Mouse (Mus musculus) brain, embryonic 14.5 days (tissue): ENCODE data around the gene 1700020D05Rik. TPM values are rescaled to one million over a fixed set of nuclear protein-coding genes. Genes with fewer than 3 reads are reported as not detected.
A peak's percentile ranks its signal among the peaks of the same experiment; 100 is the strongest.
"Not testable (repeated sequence)": the region's sequence is repeated elsewhere in the genome, so short reads cannot be mapped to it uniquely, and the experiment has no call there.

Source experiments
- DNase-seq: peaks from one replicate; pipeline ENCODE4 v3.0.0-alpha.2; 2011; ENCODE audit warnings: low read depth
- CTCF ChIP-seq: fragments of 200-500 bp; IDR thresholded peaks from 2 replicates; pipeline ENCODE4 v1.5.1; 2012; ENCODE audit warnings: inconsistent platforms, mild to moderate bottlenecking, moderate library complexity, borderline replicate concordance; ENCODE audit not compliant: insufficient read depth, insufficient read length; ENCODE audit errors: extremely low read depth
- POLR2A ChIP-seq: fragments of 200-500 bp; IDR thresholded peaks from 2 replicates; pipeline ENCODE4 v1.6.1; 2012; ENCODE audit warnings: mild to moderate bottlenecking, inconsistent platforms, borderline replicate concordance; ENCODE audit not compliant: poor library complexity, insufficient read depth, insufficient read length, severe bottlenecking; ENCODE audit errors: extremely low read depth
- polyA plus RNA-seq: library from polyadenylated mRNA; depleted of rRNA; stranded (reverse); fragments of >200 nt; gene quantifications from 2 replicates; pipeline ENCODE4 v1.2.3, GENCODE M21; 2012

The 1700020D05Rik gene
- polyA plus RNA-seq, 1 experiment, result 4.7 TPM

DNA sequence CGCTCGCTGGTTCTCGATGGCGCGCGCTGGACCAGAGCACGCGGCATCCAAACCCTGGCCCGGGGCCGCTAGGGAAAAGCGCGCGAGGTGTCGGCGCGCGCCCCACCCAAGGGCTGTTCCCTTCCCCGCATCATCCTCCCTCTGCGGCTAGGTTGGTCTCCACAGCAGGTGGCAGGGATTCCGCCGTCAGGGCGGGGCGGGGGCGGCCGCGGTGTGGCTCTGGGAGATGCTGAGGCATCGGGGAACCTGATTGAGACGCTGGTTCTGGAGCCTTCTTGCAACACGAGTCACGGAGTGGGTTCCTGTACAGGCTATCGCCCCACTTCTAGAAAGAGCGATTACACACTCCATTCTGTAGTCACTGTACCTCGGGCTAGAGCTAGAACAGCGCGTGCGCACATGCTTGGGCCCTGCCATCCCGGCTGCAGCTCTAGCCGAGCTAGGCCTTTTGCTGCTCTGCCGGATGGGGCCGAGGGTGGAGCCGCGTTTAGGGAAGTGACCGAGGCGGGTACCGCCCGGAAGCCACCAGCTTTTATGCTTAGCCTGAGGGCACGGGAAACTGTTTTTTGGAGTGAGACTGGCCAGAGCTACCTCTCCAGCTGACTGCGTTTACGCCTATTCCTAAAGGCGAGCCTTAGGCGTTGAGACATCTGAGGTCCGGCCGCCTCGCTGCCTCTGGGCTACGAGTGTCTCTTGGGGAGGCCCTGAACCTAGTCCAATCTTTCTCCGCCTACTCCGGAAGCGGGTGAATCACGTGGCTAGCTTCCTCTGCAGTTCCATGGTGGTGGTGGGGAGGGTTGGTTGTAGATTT is 12.5 kb downstream of the 1700020D05Rik start:
- DNase-seq, result peak; percentile 87
- TF ChIP-seq POLR2A (no peak), CTCF (no peak)

DNA sequence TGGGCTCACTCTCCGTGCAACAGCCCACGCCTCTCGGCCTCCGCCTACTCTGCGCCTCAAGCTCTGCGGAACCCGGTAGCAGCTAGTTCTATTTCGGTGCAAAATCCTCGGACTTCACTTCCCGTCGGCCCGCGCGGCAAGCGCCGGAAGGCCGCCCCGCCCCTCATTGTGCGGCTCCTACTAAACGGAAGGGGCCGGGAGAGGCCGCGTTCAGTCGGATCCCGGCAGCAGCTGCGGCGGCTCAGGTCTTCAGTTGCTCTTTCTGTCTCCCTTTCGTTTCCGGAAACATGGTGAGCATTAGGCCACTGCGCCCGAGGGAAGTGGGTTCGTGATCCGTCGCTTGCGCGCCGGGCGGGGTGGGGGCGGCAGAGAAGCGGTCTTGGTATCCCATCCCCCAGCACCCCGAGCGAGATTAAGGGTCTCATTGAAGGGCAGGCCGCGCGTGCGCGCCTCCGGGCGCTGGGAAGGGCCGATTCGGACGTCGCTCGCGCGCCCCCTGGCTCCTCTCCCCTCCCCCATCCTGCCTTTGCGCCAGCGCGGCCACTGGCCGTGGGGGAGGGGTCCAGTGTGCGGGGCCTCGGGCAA is 13.2 kb downstream of the 1700020D05Rik start, which contains the start of gene Cfl1:
Gene Cfl1, plus strand, starts transcription at position 143 of the 585 bp plus-strand sequence.
- peak; percentile 99 for DNase-seq
- TF ChIP-seq CTCF (no peak), POLR2A (peak; percentile 89)

DNA sequence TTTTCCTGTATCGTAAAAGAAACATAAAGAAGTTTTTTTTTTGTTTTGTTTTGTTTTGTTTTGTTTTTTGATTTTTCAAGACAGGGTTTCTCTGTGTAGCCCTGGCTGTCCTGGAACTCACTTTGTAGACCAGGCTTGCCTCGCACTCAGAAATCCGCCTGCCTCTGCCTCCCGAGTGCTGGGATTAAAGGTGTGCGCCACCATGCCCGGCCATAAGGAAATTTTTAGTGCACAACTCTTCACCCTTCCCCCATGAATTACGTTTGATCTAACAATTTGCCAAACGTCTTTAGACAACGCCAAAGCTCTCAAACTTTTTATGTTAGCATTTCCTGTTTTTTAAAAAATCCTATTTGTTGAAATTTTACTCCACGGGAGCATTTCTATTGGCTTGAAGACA is 13.9 kb downstream of the 1700020D05Rik start:
- not testable (repeated sequence) for DNase-seq

DNA sequence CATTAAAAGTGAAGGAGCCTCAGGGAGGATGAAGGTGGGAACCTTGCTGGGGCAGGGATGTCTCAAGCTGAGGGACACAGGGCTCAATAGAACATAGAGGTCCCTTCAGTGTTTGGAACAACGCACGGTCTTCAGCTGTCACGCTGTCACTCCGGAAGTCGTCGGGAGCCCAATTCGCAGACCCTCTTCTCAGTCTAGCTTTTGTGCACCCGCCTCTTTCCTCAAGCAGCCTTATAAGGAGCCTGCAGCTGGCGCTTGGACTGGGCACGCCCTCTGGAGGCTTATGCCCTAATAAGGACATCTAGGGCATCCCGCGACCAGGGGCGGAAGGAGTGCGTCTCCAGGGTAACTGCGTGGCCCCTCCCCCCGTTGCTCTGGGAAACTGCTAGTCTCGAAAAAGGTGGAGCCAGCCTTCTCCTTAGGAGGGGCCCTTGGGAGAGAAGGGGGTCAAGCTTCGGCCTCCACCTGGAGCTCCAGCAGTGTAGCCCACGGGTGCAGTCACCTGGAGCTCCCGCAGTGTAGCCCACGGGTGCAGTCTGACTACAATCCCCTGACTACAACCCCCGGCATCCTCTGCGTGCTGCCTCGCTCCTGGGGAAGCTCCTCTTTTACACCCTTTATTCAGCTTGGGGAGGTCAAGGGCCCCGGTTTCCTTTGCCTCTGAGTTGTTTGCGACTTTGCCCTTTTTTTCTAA is 14.6 kb downstream of the 1700020D05Rik start:
- peak; percentile 12; the same call in 1 of the 2 replicates for TF ChIP-seq CTCF
- peak; percentile 45; the same call in 1 of the 2 replicates for TF ChIP-seq POLR2A
- peak; percentile 98 for DNase-seq

DNA sequence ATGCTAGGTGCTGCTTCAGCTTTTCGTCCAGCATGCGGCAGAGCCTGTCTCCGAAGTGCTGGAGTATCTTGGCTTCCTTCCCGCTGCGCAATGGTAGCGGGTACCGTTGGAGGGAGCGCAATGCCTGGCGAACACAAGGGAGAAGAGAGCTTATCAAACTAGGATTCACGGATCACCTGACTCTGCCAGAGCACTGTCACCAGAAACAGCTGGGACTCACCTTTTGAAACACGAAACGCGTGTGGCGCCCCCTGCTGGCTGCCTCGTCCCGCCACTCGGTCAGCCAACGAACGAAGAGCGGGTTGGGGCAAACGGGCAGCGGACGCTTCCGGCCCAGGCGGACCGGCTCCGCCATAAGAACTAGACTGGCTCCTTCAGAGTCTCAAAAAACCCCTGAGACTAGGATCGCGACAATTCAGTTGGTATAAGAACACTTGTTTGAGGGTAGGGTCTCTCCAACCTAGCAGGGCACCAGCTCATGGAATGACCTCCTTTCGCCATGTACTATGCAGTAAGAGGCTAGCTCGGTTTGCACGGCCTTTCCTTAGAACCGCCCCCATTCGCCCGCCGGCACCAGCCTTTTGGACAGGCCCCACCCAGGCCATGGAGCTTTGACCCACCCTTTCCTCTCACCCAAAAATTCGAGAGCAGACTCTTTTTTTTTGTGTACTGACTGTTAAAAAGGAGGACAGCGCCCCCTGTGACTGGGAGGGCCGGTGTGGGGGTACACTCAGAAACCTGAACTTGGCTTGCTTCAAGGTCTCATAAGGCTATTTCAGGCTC is 15.6 kb downstream of the 1700020D05Rik start, which contains the start of gene Mus81:
Gene Mus81, minus strand, starts transcription at position 635 of the 783 bp plus-strand sequence.
- peak; percentile 97 for DNase-seq
- TF ChIP-seq POLR2A, result peak; percentile 49; the same call in 1 of the 2 replicates
- TF ChIP-seq CTCF, result peak; percentile 89

DNA sequence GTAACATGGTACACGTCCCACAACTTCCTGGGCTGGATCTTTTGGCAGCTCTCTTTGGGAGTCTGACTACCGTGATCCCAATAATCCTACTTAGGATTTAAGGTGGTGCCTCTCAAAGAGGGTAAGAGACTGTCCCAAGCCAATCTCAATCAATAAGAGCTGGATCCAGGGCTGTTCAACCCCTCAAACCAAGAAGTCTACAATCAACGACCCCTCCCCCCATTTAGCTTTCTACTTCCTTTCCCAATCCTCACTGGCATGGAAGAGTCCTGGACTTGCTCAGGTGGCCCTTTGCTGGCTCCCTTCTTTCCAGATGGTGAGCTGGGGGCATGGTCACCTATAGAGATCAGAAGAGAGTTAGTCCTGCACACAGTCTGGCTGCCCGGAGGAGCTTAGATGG is 16.8 kb downstream of the 1700020D05Rik start:
- TF ChIP-seq POLR2A (no peak), CTCF (no peak)
- DNase-seq, result no peak

DNA sequence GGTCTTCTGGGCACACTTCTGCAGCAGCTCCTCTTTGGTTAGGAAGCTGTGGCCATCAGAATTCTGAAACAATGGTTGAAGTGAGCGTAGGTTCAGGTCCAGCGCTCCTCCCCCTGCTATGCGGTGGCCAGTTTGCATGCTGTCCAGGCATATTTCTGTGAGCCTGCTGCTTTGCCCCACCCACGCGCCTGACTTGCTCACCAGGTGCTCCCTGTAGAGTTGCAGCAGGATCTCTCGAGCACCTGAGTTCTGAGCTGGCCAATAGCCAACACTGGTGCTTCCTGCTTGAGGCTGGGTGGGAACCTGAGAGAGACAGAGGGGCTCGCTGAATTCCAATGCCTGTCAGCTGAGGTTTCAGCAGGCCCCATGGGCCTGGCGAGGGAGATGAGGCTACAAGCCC is 17.3 kb downstream of the 1700020D05Rik start:
- no peak for DNase-seq
- no peak for TF ChIP-seq POLR2A
- no peak for TF ChIP-seq CTCF

DNA sequence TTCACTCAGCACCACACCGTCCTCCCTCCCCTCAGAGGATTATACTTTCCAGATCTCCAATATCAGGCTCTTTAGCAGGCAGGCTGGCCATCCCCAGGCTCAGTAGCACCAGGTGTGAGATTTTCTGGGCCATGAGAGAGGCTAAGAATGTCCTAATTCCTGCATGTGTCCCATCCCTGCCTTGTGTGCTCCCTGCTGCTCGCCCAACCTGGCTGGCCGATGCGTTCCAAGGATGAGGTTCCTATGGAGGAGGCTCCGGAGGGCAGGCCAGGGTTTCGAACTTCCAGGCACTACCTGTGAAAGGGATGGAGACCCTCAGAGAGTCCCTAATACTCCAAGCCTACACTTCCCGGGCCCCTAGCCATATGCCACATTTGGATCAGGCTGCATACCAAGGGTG is 17.8 kb downstream of the 1700020D05Rik start:
- TF ChIP-seq POLR2A (no peak), CTCF (no peak)
- DNase-seq, result no peak

DNA sequence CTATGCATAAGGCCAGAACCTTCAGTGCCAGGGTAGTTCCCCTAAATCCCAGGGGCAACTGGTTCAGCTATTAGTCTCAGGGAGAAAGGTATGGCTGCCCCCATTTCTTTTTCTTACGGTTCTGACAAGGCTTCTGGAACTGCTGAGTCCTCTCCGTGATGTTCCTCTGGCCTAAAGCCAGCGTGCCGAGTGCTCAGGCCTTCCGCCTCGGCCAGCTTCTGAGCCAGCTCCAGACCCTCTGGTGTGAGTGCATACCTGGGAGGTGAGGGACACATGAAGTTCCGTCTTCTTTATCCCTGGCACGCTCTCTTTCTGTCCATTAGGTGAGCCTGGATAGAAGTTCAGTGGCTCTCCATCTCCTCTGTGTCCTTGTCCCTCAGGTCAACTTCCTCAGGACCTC is 18.2 kb downstream of the 1700020D05Rik start:
- no peak for DNase-seq

DNA sequence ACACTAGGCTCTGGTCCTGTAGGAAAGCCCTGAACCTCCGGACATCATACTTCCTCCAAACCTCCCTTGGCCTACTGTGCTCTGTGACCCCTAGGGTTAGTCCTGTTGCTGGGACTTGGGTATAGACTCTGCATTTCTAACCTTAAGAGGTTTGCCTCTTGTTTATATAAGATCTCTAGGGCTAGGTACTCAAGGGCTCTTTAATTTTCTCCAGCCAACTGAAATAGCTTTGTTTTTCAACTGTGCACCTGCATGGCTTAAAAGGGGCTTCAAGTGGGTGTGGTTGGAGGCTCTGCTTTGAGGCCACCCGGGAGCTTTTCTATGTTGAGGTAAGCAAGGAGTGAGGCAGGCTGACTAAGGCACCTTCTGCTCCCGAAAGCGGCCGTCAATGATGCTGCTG is 19.1 kb downstream of the 1700020D05Rik start:
- no peak for DNase-seq
- TF ChIP-seq POLR2A, result no peak
- TF ChIP-seq CTCF, result no peak

More for the DNA sequence above, 18.2 kb downstream of the 1700020D05Rik start:
- no peak for TF ChIP-seq POLR2A
- TF ChIP-seq CTCF, result no peak
